Mouse (Mus musculus): ENCODE data around the gene Vsig10l. TPM values are rescaled to one million over a fixed set of nuclear protein-coding genes. Genes with fewer than 3 reads are reported as not detected.

Vsig10l gene
- total RNA-seq, 2 experiments from 2014 or later, result 0.81 to 1.8 TPM

DNA sequence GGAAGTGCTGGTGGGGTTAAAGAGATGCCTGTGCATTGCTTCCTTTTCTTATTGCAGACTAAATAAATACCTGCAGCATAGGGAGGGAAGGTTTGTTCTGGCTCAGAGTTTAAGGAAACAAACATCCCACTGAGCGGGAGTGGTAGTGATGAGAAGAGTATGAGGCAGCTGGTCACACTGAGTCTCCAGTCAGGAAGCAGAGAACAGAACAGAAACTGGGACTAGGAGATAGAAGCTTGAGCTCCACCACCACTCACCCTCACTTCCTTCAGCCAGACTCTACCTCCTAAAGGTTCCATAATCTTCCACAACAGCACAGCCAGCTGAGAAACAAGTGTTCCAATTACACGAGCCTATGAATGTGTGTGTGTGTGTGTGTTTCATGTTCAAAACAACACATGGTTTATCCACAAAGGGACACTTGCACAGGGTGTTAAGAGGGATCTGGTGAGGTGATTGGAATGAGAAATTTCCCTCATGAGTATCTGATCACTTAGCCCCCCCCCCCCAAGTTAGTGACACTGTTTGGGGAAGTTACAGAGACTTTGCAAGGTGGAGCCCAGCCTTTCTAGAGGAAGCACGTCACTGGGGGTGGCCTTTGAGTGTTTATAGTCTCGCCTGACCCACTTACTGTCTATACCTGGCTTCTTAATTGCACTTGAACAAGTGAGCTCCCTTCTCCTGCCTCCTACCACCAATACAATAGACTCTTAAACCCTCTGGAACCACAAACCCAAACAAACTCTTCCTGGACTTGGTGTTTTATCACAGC lies 48.9 kb downstream of the Vsig10l start:
- no peak for DNase-seq (ENCODE audit: low spot score)
- intact Hi-C loops (cut with DNase I), result no loop called here

DNA sequence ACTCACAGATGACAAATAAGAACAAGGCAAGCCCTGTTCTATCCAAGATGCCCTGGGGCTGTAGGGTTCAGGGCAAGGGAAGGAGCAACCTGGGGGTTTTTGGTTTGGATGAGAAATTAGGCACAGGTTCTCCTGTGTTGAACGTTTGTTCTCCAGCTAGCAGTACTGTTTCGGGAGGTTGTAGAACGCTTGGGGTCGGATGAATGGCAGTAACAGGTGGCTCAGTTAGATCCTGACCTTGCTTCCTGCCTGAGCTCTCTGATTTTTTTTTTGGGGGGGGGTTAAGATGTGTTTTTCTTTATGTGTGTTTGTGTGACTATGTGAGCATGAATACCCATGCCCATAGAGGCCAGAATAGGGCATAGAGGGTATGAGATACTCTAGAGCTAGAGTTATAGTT lies 49.6 kb downstream of the Vsig10l start:
- DNase-seq (ENCODE audit: low spot score), result no peak
- intact Hi-C loops (cut with DNase I), result no loop called here

DNA sequence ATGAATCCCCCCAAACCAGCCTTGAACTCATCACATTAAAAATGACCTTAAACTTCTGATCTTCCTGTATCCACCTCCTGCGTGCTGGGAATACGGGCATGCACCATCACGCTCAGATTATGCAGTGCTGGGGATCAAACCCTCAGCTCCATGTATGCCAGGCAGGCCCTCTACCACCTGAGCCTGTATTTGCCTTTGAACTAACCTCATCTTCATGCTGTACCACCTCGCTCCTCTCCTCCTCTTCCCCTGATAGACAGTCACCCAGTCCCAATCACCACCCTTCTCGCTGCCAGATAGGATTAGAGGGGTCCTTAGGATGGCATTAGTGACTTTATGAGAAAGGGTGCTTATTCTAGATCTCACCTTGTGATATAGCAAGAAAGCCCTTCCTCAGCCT lies 52.1 kb downstream of the Vsig10l start:
- intact Hi-C loops (cut with DNase I), result no loop called here
- no peak for DNase-seq (ENCODE audit: low spot score)

DNA sequence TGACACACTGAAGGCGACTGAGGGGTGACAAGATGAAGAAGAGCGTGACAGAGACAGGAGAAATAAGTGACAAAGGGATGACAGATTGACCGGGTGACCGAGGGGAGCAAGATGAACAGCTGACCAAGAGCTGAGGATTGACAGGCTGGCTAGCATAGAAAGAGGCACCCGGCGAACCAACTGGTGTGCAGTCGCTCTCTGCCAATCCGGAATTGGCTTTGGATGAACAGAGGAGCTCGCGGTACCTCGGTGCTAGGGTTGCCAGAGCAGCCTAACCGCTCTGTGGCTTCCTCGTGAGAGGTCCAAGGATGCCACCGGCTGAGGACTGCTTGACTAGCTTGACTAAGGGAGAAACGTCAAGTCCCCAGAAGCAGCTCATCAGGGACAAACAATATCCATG lies 55.4 kb downstream of the Vsig10l start:
- intact Hi-C loops (cut with DNase I), result no loop called here
- no peak for DNase-seq (ENCODE audit: low spot score)

Small RNA genes within 50 kb of the gene (microRNA-seq; reads per million reads assigned to microRNA genes)
- gene Mir7051, result 5.6 reads per million, percentile 16 among the genes with 10 or more reads in this experiment

Other genes with a start within 250 kb of the Vsig10l start
- 10 to 100 TPM; 17.3 to 18.4 TPM for gene Zfp715, start 149.9 kb upstream of the Vsig10l start, total RNA-seq (2021)
- gene Siglecf, start 111.8 kb upstream of the Vsig10l start, total RNA-seq (2021), result not detected
- under 1 TPM; 0.13 to 0.14 TPM for gene Siglecg, start 54.9 kb upstream of the Vsig10l start, total RNA-seq (2021)
- not detected for gene Lim2, start 35.5 kb upstream of the Vsig10l start, total RNA-seq (2021)
- gene Nkg7, start 26.1 kb upstream of the Vsig10l start, total RNA-seq (2021), result not detected
- gene Cldnd2, start 22.4 kb upstream of the Vsig10l start, total RNA-seq (2021), result not detected
- 1,000 to 10,000 TPM; 1,293 to 1,340 TPM for gene Etfb, start 19.1 kb upstream of the Vsig10l start, total RNA-seq (2021)
- under 1 TPM; 0.39 to 0.61 TPM for gene Gm45233, start 19.0 kb upstream of the Vsig10l start, total RNA-seq (2021)
- under 1 TPM; 0.13 to 0.22 TPM for gene Iglon5, start 26.9 kb downstream of the Vsig10l start, total RNA-seq (2021)
- not detected for gene 4931406B18Rik, start 42.8 kb downstream of the Vsig10l start, total RNA-seq (2021)
- 1 to 10 TPM; 3.2 to 3.4 TPM for gene Cd33, start 81.3 kb downstream of the Vsig10l start, total RNA-seq (2021)
- gene Zfp658, start 99.1 kb downstream of the Vsig10l start, total RNA-seq (2021), result 1 to 10 TPM in 1 of 2 experiments, under 1 TPM in 1; 0.70 to 1.1 TPM
- 1 to 10 TPM; 7.4 to 7.7 TPM for gene Zfp719, start 116.5 kb downstream of the Vsig10l start, total RNA-seq (2021)
- gene Zfp819, start 144.0 kb downstream of the Vsig10l start, total RNA-seq (2021), result not detected
- not detected for gene Ceacam18, start 171.6 kb downstream of the Vsig10l start, total RNA-seq (2021)
- gene Siglece, start 197.0 kb downstream of the Vsig10l start, total RNA-seq (2021), result 1 to 10 TPM; 1.1 TPM
- 1 to 10 TPM; 3.2 to 3.8 TPM for gene Ctu1, start 208.9 kb downstream of the Vsig10l start, total RNA-seq (2021)
- under 1 TPM; 0.28 to 0.34 TPM for gene Klk14, start 227.3 kb downstream of the Vsig10l start, total RNA-seq (2021)
- gene Klk13, start 249.4 kb downstream of the Vsig10l start, total RNA-seq (2021), result not detected